Mouse (Mus musculus): ENCODE data around the gene Rnase13.

GRCm38 (mm10) chr14:51929309-51929943, 6.9 kb upstream of the Rnase13 start:
- no peak for TF ChIP-seq CTCF (IDR thresholded peaks at IDR 0.05; ENCODE audit: insufficient read depth, low read depth, low read length)
- TF ChIP-seq POLR2A (IDR thresholded peaks at IDR 0.05; ENCODE audit: insufficient read depth, low read depth, low read length): no peak

Measured in olfactory bulb, adult 2 months (tissue).